Mouse (Mus musculus): ENCODE results near the gene Smarcd1.
"Not testable (repeated sequence)": the region's sequence is repeated elsewhere in the genome, so short reads cannot be mapped to it uniquely, and the experiment has no call there.

Gene Smarcd1

DNA sequence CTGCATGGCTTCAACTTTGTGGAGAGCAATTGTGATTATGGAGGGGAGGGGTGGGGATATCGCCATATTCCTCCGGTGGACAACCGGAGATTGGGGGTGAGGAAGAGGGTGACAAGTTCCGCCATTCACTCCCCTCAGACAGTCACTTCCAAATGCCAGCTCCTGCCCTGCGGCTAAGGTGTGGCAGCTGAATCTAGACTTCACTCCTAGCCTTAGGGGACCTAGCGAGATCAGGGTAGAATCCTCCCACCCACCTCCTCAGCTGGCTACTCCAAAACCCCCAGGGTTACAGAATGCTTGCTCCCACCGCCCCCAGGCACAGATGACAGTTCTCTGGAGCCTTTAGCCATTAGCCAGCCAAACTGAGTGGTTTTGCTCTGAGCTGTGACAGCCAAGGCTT lies 22.9 kb upstream of the Smarcd1 start:
- ATAC-seq (ENCODE audit: insufficient number of reproducible peaks, low FRiP score, low TSS enrichment), result no peak

DNA sequence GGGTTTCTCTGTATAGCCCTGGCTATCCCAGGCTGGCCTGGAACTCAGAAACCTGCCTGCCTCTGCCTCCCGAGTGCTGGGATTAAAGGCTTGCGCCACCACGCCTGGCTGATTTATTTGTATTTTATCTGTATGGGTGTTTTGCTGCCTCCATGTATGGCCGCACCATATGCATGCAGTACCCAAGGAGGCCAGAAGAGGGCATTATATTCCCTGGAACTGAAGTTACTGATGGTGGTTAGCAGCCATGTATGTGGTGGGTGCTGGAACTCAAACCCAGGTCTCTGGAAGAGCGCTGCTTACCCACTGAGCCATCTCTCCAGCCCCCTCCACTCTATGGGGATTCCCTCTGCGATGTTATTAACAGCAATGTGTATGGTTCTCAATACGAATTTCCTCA lies 19.0 kb upstream of the Smarcd1 start:
- ATAC-seq (ENCODE audit: insufficient number of reproducible peaks, low FRiP score, low TSS enrichment), result no peak

DNA sequence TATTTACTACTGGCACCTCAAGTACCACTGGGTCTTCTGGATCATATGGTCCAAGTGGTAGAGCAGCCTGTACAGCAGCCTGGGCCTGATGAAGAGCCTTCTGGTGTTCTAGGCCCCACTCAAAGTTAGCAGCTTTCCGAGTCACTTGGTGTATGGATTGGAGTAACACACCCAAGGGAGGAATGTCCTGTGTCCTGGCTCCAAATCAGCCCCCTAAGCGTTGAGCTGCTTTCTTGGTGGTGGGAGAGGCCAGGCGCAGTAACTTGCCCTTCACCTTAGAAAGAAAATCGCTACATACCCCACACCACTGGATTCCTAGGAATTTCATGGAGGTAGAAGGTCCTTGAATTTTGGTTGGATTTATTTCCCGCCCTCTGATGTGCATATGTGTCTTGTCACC lies 17.8 kb upstream of the Smarcd1 start:
- no peak for ATAC-seq (ENCODE audit: insufficient number of reproducible peaks, low FRiP score, low TSS enrichment)

DNA sequence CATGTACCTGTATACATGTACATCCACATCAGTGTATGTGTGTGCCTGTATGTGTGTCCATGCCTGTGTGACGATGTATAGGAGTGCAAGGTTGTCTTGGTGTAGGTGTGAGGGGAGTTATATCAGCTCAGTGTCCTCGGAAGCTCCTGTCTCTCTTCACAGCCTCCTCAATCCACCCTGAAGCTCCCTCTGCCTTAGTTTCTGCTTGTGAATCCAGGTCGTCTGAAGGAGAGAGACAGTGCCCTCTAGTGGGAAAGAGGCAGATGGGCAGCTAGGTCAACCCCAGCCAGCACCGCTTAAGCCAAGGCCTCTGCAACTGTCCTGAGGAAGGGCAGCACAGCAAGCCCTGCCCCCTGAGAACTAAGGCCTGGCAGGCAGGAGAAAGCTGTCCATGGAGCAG lies 13.2 kb upstream of the Smarcd1 start:
- ATAC-seq (ENCODE audit: insufficient number of reproducible peaks, low FRiP score, low TSS enrichment), result peak; percentile 75; the same call in 1 of the 2 replicates

DNA sequence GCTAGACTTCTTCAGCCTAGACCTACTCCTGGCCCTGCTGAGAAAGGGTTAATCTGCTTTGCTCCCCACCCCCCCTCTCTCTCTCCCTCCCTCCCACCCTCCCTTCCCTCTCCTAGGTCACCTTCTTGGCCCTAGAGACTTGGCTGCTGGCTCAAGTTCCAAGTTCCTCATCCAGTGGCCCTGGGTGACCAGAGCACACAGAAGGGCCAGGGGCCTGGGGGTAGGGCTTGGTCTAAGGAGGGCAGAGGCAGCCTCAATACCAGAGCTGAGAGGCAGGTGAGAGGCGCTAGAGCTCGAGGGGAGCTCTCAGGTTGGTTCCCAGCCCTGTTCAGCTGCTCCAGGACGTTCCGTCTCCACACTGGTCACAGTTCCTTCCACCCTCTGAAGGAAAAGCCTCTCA lies 11.0 kb upstream of the Smarcd1 start:
- no peak for ATAC-seq (ENCODE audit: insufficient number of reproducible peaks, low FRiP score, low TSS enrichment)

DNA sequence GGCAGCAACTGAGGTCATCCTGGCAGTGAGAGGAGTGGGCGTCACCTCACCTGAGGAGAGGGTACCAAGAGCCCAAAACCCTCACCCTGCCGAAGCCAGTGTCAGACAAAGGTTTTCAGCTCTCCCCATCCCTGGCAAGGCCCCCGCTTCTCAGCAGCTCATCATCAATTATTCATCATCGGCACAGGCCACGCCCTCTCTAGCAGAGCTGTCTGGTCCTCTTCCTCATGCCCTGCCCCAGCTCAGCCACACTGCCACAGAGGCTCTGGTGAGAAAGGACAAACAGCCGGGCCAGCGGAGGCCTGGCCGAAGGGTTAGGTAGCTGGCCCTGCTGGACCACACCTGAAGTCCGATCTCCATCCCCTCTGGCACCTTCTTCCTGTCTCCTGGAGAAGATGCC lies 10.0 kb upstream of the Smarcd1 start:
- ATAC-seq (ENCODE audit: insufficient number of reproducible peaks, low FRiP score, low TSS enrichment), result no peak

DNA sequence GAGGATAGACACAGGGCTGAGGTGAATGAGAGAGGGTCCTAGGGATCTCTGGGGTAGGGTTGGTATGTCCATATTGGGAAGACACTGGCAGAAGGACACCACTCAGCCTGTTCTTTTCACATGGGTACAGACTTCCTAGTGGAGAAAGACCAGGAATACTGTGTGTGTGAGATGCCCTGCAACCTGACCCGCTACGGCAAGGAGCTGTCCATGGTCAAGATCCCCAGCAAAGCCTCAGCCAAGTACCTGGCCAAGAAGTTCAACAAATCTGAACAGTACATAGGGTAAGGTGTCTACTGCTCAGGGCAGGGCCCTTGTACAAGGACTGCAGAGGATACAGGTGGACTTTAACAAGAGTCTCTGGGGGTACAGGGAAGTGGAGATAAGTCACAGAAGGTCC lies 4.6 kb upstream of the Smarcd1 start:
- no peak for ATAC-seq (ENCODE audit: insufficient number of reproducible peaks, low FRiP score, low TSS enrichment)

DNA sequence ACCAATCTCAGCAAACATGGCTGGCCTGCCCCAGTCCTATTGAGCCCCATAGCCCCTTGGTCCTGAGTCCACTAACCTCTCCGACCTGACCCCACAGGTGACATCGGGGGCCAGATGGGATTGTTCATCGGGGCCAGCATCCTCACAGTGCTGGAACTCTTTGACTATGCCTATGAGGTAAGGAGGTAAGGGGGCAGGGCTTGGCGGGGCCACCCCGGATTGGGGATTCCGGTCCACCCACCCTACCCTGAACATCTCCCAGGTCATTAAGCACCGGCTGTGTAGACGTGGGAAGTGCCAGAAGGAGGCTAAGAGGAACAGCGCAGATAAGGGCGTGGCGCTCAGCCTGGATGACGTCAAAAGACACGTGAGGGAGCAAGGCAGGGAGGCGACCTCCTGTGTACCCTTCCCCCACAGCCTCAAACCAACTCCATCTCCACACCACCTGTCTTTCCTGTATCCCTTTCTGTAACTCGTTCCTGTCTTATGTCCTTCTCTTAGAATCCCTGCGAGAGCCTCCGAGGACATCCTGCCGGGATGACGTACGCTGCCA lies 3.3 kb upstream of the Smarcd1 start:
- no peak for ATAC-seq (ENCODE audit: insufficient number of reproducible peaks, low FRiP score, low TSS enrichment)

DNA sequence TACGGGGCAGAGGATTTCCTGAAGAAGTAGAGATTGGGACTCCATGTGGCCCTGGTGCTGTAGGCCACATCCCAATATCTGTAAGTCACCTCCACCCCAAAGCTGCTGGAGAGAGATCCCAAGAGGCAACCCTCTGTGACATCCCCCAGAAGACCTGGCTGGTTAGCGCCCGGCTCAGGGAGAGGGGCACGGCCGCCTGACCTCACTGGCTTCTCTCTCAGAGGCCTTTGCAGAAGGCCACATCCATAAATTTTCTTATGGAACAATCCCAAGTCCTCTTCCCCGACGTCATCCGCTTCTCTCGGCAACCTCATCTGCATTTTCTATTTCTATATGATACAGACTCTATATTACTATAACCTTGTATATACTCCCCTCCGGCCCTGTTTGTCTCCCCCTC lies 2.2 kb upstream of the Smarcd1 start:
- ATAC-seq (ENCODE audit: insufficient number of reproducible peaks, low FRiP score, low TSS enrichment), result no peak

DNA sequence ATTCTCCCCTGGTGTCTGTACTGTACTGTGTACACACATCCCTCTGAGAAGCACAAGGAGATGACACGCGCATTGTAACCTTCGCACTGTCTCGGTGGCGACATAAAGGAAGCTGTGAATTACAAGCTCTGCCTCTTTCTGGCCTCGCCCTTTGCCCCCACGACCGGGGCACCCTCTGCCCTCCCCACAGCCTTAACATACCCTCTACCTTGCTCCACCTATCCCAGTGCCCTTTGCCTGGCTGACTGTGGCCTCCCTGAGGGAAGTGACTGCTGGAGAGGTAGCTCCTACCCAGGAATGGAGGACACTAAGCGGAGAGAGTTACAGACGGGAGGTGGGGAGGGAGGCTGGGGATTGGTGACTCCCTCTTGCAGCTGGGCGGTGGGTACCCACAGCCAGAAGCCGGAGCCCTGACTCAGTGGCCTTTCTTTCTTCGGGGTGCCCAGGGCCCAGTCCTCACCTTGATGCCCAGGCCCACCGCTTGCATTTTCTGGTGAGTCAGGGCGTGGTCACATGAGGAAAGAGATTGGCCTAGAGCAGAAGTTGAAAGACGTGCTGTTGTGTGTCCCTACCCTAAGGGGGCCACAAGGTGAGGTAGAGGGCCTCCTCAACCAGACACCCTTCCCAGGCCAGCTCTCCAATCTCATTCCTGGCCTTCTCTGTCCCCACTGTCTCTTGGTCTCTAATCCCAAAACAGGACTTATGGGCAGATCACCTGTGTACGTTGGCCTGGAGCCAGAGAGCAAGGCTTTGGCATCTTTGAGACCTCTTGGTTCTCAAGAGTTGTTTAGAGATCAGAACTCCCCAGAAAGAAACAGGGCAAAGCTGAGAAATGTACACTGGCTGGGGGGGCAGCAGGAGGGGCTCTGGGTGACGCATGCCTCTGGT lies 1.5 kb upstream of the Smarcd1 start:
- ATAC-seq (ENCODE audit: insufficient number of reproducible peaks, low FRiP score, low TSS enrichment), result no peak

DNA sequence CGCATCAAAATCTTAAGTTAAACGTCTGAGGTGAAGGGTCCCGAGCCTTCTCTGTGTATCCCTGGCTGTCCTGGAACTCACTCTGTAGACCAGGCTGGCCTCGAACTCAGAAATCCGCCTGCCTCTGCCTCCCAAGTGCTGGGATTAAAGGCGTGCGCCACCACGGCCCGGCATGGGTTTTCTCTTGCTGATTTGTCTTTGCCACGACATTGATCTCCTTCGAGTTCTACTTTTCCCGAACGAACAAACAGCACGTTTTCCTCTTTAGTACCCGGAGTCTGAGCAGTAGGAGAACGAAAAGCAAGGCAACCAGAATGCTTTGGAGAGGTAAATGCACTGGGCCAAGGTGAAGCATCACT lies 310 bp upstream of the Smarcd1 start:
- not testable (repeated sequence) for ATAC-seq (ENCODE audit: insufficient number of reproducible peaks, low FRiP score, low TSS enrichment)

DNA sequence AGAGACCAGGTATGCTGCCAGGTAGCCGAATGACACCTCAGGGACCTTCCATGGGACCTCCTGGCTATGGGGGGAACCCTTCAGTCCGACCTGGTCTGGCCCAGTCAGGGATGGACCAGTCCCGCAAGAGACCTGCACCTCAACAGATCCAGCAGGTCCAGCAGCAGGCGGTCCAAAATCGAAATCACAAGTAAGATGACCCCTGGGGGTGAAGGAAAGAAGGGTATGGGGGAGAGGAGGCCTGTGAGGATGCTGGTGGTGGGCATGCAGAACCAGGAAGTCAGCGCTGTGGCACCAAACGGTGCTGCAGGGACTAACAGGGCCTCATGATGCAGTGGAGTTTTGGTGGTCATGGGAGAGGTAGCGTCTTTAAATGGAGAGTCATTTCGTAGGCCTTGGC lies 1.2 kb downstream of the Smarcd1 start:
- no peak for ATAC-seq (ENCODE audit: insufficient number of reproducible peaks, low FRiP score, low TSS enrichment)

DNA sequence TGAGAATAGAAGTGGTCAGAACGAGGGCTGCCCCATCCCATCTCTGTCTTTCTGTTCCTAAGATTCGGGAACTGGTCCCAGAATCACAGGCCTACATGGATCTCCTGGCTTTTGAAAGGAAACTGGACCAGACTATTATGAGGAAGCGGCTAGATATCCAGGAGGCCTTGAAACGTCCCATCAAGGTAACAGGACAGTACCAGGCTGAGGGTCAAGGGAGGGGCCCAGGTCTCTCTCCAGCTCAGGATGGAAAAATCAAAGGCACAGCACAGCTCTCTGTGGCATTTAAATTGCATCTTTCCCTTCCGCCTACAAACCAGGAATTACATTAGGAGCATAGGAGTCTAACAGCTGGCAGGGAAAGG lies 1.7 kb downstream of the Smarcd1 start:
- no peak for ATAC-seq (ENCODE audit: insufficient number of reproducible peaks, low FRiP score, low TSS enrichment)

DNA sequence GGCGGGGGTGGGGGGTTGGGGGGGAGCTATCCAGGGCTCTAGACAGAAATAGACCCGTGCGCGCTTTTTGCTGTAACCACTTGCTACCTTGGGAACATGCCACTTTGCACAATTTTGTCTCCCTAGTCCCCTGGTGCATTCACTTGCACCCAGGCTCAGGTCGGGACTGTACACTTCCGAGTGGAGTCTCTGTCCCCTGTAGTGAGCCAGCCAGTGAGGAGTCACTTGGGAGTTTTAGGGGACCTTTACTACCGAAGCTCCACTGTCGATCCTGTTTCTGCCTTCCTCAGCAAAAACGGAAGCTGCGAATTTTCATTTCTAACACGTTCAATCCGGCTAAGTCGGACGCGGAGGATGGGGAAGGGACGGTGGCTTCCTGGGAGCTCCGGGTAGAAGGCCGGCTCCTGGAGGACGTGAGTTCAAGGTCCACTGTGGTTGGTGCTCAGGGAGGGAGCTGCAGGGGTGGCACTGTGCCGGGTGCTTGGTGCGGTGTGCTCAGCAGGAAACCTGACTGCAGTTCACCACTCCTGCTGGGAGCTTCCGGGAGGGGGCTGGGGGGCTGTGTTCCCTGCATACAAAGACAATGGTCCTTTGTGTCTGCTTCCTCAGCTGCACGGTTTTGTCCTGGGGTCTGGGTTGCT lies 2.2 kb downstream of the Smarcd1 start:
- no peak for ATAC-seq (ENCODE audit: insufficient number of reproducible peaks, low FRiP score, low TSS enrichment)

DNA sequence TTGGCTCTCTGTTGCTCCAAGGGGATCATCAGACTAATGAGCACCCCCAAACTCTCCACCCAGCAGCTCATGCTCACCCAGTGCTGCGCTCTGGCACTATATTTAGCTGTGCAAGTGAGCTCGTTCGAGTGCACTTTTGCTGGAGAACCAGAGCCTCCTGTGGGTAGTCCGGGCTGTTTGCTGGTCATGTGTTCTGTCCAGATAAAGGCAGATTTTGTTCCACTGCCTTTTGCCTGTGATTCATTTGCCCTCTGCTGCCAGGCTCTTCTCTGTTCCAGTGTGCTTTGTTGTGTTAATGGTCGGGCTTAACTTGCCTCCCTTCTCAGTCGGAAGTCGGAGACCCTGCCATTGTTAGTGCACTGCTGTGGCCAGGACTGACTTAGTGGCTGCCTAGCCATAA lies 3.0 kb downstream of the Smarcd1 start:
- ATAC-seq (ENCODE audit: insufficient number of reproducible peaks, low FRiP score, low TSS enrichment), result no peak

DNA sequence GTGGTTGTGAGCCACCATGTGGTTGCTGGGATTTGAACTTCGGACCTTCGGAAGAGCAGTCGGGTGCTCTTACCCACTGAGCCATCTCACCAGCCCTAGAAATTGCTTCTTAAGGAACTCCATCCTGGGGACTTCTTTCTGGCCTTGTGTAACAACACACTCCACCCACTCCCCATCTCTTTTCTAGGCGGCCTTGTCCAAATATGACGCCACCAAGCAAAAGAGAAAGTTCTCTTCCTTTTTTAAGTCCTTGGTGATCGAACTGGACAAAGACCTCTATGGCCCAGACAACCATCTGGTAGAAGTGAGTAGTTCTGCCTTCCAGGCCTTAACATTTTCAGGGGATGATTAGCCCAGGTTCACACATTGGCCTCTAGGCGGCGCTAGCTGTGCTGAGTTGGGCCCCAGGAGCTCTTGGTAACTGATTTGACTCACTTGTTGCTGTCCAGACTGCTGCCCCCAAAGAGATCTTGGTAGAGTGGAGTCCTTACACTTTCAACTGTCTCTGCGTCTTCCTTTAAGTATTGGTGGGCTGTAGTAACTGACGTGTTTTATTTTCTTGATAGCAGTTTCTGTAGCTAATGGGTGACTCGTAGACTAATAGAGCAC lies 3.6 kb downstream of the Smarcd1 start, which contains the start of gene Gm17349:
TSS of gene Gm17349 (minus strand) at position 51 of the 609 bp plus-strand sequence.
- no peak for ATAC-seq (ENCODE audit: insufficient number of reproducible peaks, low FRiP score, low TSS enrichment)

DNA sequence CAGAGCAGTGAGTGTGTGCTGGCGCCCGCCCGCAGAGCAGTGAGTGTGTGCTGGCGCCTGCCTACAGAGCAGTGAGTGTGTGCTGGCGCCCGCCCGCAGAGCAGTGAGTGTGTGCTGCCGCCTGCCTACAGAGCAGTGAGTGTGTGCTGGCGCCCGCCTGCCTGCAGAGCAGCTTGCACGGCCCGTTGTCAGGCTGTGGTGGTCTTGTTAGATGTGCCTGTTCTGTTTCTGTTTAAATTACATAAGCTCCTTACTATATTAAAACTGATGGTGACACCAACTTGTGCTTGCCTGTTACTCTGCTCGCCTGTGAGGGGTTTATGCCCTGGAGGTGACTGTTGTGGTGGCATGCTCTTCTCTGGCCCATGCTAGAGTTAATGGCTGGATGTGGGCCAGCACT lies 6.2 kb downstream of the Smarcd1 start:
- no peak for ATAC-seq (ENCODE audit: insufficient number of reproducible peaks, low FRiP score, low TSS enrichment)

DNA sequence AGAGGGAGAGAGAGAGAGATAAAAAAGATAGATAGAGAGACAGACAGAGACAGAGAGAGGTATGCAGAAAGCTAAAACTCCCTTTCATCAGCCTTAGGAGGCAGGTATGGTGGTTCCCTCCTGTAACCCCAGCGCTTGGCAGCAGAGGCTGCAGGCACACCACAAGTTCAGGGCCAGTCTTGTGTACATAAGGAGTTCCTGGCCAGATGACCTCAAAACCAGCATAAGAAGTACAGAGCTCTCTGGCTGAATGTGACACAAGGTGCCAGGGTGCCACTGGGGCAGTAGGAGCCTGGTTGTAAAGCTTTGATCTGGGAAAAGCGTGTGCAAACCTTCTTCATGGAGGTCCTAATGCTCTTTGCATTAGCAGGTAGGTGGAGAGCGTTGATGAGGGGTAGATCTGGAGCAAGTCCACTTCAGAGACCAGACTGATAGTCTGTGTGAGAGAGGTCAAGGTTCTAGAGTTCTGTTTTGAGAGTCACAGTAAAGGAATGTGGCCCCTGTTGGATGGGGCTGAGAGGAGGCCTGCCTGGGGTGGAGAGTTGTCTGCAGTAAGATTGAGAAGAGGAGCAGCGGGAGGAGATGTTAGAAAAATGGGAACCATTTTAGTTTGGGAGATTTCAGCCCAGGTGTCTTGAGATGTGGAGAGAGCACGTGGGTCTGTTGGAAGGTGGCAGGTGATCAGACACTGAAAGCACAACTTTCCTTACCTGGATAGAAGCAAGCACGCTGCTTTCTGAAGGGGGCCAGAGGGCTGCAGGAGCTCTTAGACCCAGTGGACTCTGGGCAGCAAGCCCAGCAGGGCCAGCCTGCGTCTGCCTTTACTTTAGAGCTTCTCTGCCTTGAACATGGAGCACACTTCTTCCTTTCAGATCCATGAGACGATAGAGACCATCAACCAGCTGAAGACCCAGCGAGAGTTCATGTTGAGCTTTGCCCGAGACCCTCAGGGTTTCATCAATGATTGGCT lies 8.6 kb downstream of the Smarcd1 start:
- no peak for ATAC-seq (ENCODE audit: insufficient number of reproducible peaks, low FRiP score, low TSS enrichment)

DNA sequence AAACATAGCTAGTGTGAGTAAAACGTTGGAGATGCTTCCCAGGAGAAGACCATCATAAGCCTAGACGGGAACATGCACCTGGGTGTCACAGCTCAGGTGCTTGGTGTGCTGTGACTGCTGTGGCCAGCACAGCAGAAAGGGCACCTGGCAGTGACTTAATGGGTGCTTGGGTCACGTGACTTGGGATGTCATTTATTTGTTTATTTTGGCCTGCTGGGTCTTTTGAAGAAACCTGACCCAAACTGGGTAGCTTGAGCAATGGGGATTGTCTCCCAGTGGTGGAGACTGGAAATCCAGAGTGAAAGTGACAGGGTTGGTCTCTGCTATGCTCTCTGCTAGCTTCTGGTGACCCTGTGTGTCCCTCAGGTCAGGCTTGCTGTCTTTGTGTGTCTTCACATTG lies 9.6 kb downstream of the Smarcd1 start:
- ATAC-seq (ENCODE audit: insufficient number of reproducible peaks, low FRiP score, low TSS enrichment), result no peak

All from cerebellum, adult (tissue).